Mouse (Mus musculus) heart, postnatal 0 days (tissue): ENCODE results near the gene Sri. TPM values are rescaled to one million over a fixed set of nuclear protein-coding genes. Genes with fewer than 3 reads are reported as not detected.

ENCODE experiments used
- ATAC-seq: fragments of 200-750 bp; cut with Nextera tagmentation; 2 replicates; pipeline ENCODE4 v1.8.0; 2017; ENCODE audit warnings: low read depth, moderate number of reproducible peaks, moderate library complexity; ENCODE audit not compliant: insufficient read depth
- DNase-seq: peaks from one replicate; pipeline ENCODE4 v3.0.0-alpha.2; 2016; ENCODE audit warnings: low spot score
- H3K27ac ChIP-seq: fragments of 300-500 bp; sonication (generic); 2 replicates; pipeline ENCODE4 v1.5.1; 2014; ENCODE audit warnings: low read depth, mild to moderate bottlenecking
- H3K27me3 ChIP-seq: fragments of 300-500 bp; sonication (generic); 2 replicates; pipeline ENCODE4 v1.6.1; 2014; ENCODE audit warnings: low read length, mixed read lengths; ENCODE audit not compliant: control insufficient read depth, insufficient read depth
- H3K36me3 ChIP-seq: fragments of 300-500 bp; sonication (generic); replicated peaks from 2 replicates; pipeline ENCODE4 v1.6.1; 2014; ENCODE audit warnings: low read length, mixed read lengths; ENCODE audit not compliant: control insufficient read depth, insufficient read depth
- H3K4me1 ChIP-seq: fragments of 300-500 bp; sonication (generic); 2 replicates; pipeline ENCODE4 v1.6.1; 2014; ENCODE audit warnings: antibody characterized with exemption; ENCODE audit not compliant: control insufficient read depth, insufficient read depth
- H3K4me2 ChIP-seq: fragments of 300-500 bp; sonication (generic); 2 replicates; pipeline ENCODE4 v1.6.1; 2014; ENCODE audit warnings: low read depth, mild to moderate bottlenecking, low read length, moderate library complexity
- H3K4me3 ChIP-seq: fragments of 300-500 bp; sonication (generic); 2 replicates; pipeline ENCODE4 v1.5.1; 2014; ENCODE audit warnings: low read depth, low read length
- H3K9ac ChIP-seq: fragments of 300-500 bp; sonication (generic); replicated peaks from 2 replicates; pipeline ENCODE4 v1.6.1; 2014; ENCODE audit warnings: low read depth, low read length, mixed read lengths
- H3K9me3 ChIP-seq: fragments of 300-500 bp; sonication (generic); replicated peaks from 2 replicates; pipeline ENCODE4 v1.6.1; 2016; ENCODE audit warnings: low read length; ENCODE audit not compliant: control insufficient read depth
- CTCF ChIP-seq: IDR thresholded peaks from 2 replicates; pipeline ENCODE4 v1.5.1; 2016; ENCODE audit warnings: antibody characterized with exemption, control low read depth, low read depth
- EP300 ChIP-seq: IDR thresholded peaks from 2 replicates; pipeline ENCODE4 v1.6.1; 2016; ENCODE audit warnings: antibody characterized with exemption, low read depth
- WGBS: fragments of 180-500 bp; shearing (Covaris S2); extraction: QIAGEN DNeasy Blood & Tissue Kit; methylation state at CpG from one replicate; pipeline ENCODE4 v1.1.7; 2014; 5-methylcytosine and 5-hydroxymethylcytosine counted together
- polyA plus RNA-seq: library from polyadenylated mRNA; unstranded; fragments of >200 nt; fragmentation: Nextera tagmentation; extraction: Ambion mirVana; gene quantifications from 2 replicates; pipeline ENCODE4 v1.2.1, GENCODE M21; 2015
- total RNA-seq: library from RNA; depleted of rRNA; stranded (reverse); fragments of >200 nt; gene quantifications from 2 replicates; pipeline ENCODE4 v1.2.3, GENCODE M21; 2014; ENCODE audit warnings: low replicate concordance

The Sri gene
- total and polyA plus RNA-seq, 2 experiments from 2014 or later, result 136 to 265 TPM

DNA sequence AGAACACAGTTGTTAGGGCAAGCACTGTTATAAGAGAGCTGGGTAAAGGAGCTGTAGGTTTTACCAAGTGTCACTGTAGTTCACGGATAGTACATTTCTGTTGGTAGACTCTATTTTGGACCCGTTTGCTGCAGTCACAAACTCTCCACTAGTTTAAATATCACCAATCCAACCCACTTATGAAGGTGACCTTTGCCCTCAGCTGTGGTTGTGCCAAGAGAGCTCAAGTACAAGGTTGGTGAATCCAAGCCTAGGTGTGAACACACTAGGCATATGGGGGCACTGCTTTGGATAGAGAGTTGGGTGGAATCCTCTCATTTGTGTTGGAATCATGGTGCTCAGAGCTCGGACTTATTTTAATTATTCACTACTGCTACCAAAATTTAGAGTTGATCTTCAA, 39.8 kb downstream of the Sri start:
- H3K4me2 ChIP-seq, result no peak overlapping the region
- H3K27ac ChIP-seq, result no peak overlapping the region
- no peaks in the 10 kb centered on the region for H3K4me1 ChIP-seq
- WGBS, result 87% methylated on average over 3 of the region's 3 CpGs
- ATAC-seq (no peak), DNase-seq (no peak)
- H3K36me3 ChIP-seq, result no peaks in the 10 kb centered on the region
- H3K9me3 ChIP-seq, result no peaks in the 10 kb centered on the region
- no peak for TF ChIP-seq EP300
- TF ChIP-seq CTCF, result no peak
- H3K4me3 ChIP-seq, result no peak overlapping the region
- no peak overlapping the region for H3K9ac ChIP-seq
- H3K27me3 ChIP-seq, result no peaks in the 10 kb centered on the region

DNA sequence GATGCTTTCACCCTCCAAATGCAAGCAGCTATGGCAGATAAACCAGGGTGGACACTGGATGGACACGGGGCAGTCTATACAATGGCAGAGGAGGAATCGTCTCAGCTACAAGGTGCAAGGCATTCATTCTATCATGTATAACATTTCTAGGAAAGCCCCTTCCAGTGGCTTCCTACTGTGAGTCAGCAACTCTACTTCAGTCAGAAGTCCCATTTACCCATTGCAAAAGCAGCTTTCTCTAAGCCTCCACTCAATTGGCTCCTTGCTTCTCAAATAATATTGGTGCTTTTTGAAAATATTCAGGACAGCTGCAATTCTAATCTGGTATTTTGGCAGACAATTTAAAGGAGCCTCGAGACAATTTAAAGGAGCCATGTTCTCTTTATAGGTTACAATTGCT, 42.3 kb downstream of the Sri start:
- no peaks in the 10 kb centered on the region for H3K9me3 ChIP-seq
- H3K36me3 ChIP-seq, result no peaks in the 10 kb centered on the region
- ATAC-seq (no peak), DNase-seq (peak; percentile 8)
- H3K27me3 ChIP-seq, result no peaks in the 10 kb centered on the region
- no peak overlapping the region for H3K27ac ChIP-seq
- no peak overlapping the region for H3K4me3 ChIP-seq
- no peak overlapping the region for H3K9ac ChIP-seq
- no peak overlapping the region for H3K4me2 ChIP-seq
- TF ChIP-seq EP300 (no peak), CTCF (no peak)
- no peaks in the 10 kb centered on the region; the same call in 1 of the 2 replicates for H3K4me1 ChIP-seq
- 73% methylated on average over 3 of the region's 3 CpGs for WGBS

DNA sequence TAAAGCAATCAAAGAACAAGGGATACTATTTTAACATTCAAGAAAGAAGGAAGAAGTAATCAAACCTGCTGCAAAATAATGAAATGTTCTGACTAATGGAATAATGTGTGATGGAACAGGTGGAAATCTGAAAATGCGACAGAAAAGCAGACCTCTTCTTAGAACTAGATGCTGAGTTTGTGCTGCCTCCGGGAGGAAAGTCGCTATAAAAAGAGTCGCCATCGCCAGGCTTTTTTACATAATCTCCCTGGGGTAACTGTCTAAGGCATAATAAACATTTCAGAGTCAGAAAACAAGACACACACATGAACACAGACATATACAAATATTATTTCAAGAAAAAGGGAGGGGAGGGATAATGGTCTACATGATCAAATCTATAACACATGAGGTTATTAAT, 49.0 kb downstream of the Sri start:
- ATAC-seq, result no peak

DNA sequence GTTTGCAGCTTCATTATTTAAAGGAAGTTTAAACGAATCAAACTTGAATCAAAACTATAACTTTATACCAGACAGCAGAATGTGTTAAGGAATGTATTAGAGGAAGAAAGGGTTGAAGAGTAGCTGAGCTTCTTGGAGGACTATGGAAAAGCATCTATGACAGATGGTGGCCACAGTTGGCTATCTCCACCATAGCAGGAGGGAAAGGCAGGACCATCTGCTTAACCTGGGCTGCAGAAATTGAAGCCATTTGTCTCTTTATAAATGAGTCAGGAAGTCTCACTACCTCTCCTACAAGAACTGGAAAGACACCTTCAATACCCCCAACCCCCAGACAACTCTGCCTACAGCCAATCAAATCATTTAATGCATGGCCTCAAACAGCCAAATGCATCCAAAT, 49.8 kb downstream of the Sri start:
- no peak overlapping the region for H3K4me2 ChIP-seq
- no peaks in the 10 kb centered on the region; the same call in 1 of the 2 replicates for H3K4me1 ChIP-seq
- WGBS, result 64% methylated on average over 1 of the region's 1 CpGs
- no peak for TF ChIP-seq EP300
- no peaks in the 10 kb centered on the region for H3K27me3 ChIP-seq
- no peak overlapping the region for H3K27ac ChIP-seq
- ATAC-seq (no peak), DNase-seq (no peak)
- no peaks in the 10 kb centered on the region for H3K9me3 ChIP-seq
- H3K9ac ChIP-seq, result no peak overlapping the region
- no peak overlapping the region for H3K4me3 ChIP-seq
- no peaks in the 10 kb centered on the region for H3K36me3 ChIP-seq

More for the DNA sequence above, 49.0 kb downstream of the Sri start:
- no peaks in the 10 kb centered on the region for H3K27me3 ChIP-seq
- no peak overlapping the region for H3K4me2 ChIP-seq
- no peaks in the 10 kb centered on the region for H3K36me3 ChIP-seq
- H3K4me3 ChIP-seq, result no peak overlapping the region
- H3K9ac ChIP-seq, result no peak overlapping the region
- TF ChIP-seq CTCF, result no peak
- no peak for DNase-seq
- H3K9me3 ChIP-seq, result no peaks in the 10 kb centered on the region
- no peaks in the 10 kb centered on the region; the same call in 1 of the 2 replicates for H3K4me1 ChIP-seq
- H3K27ac ChIP-seq, result no peak overlapping the region
- WGBS, result 83% methylated on average over 5 of the region's 5 CpGs

DNA sequence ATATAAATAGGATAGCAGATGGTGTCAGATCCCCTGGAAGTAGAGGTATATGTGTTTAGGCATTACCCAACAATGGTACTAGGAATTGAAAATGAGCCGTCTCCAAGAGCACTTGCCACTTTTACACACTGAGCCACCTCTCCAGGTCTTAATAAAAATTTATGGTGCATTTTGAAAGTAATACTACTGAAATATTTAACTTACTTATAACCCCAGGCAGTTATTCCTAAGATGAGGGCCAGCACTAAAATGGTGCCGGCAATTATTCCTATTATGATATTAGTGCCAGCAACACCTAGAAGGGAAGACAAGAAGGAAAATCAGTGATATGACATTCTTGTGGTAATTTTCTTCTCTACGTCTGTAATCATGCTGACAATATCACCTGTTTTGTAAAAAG, 65.8 kb downstream of the Sri start:
- Histone ChIP-seq H3K27me3 (no peaks in the 10 kb centered on the region), H3K4me3 (no peak overlapping the region), H3K36me3 (no peaks in the 10 kb centered on the region), H3K27ac (no peak overlapping the region), H3K4me1 (no peaks in the 10 kb centered on the region), H3K9me3 (no peaks in the 10 kb centered on the region), H3K9ac (no peak overlapping the region), H3K4me2 (no peak overlapping the region)
- no peak for ATAC-seq
- whole genome bisulfite sequencing, result 82% methylated on average over 3 of the region's 3 CpGs
- DNase-seq, result no peak
- TF ChIP-seq CTCF, result no peak
- no peak for TF ChIP-seq EP300

DNA sequence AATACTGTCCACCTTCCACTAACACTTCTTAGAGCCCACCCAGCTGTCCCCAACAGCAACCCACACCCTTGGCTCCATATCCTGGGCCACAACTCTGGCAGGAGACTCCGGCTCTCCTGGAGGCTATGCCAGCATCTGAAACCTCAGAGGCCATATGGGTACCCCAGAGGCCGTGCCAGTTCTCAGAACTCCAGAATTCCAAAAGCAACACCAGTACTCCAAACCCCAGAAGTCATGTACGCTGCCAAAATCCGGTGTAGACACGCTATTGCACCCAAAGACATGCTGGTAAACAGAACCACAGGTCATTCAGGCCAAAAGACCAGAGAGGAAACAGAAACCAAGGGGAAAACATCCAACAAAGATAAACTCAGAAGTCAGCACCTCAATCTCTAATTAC, 66.4 kb downstream of the Sri start:
- ATAC-seq (no peak), DNase-seq (no peak)
- Histone ChIP-seq H3K27me3 (no peaks in the 10 kb centered on the region), H3K36me3 (no peaks in the 10 kb centered on the region), H3K9me3 (no peaks in the 10 kb centered on the region), H3K4me1 (no peaks in the 10 kb centered on the region), H3K9ac (no peak overlapping the region), H3K4me3 (no peak overlapping the region), H3K27ac (no peak overlapping the region), H3K4me2 (no peak overlapping the region)
- 88% methylated on average over 5 of the region's 5 CpGs for WGBS
- TF ChIP-seq CTCF (no peak), EP300 (no peak)
